Mouse (Mus musculus): ENCODE measurements around the gene Scn8a.

Gene Scn8a

GRCm38 (mm10) chr15:100960958-100961357 is 91.3 kb downstream of the Scn8a start:
- DNase-seq (ENCODE audit: low spot score), result no peak

- no peak for DNase-seq (ENCODE audit: low spot score)
These were observed 91.9 kb downstream of the Scn8a start for GRCm38 (mm10) chr15:100961561-100961960.

- no peak for DNase-seq (ENCODE audit: low spot score)
These were observed 101.8 kb downstream of the Scn8a start for GRCm38 (mm10) chr15:100971443-100971842.

GRCm38 (mm10) chr15:100972795-100973194 is 103.1 kb downstream of the Scn8a start:
- peak; percentile 16 for DNase-seq (ENCODE audit: low spot score)

GRCm38 (mm10) chr15:100974679-100975078 is 105.0 kb downstream of the Scn8a start:
- DNase-seq (ENCODE audit: low spot score), result peak; percentile 13

GRCm38 (mm10) chr15:100983427-100984153 is 113.9 kb downstream of the Scn8a start:
- peak; percentile 24 for DNase-seq (ENCODE audit: low spot score)

- no peak for DNase-seq (ENCODE audit: low spot score)
These were observed 114.7 kb downstream of the Scn8a start for GRCm38 (mm10) chr15:100984154-100984893.

GRCm38 (mm10) chr15:100986479-100986878 is 116.8 kb downstream of the Scn8a start:
- no peak for DNase-seq (ENCODE audit: low spot score)

- no peak for DNase-seq (ENCODE audit: low spot score)
These were observed 117.4 kb downstream of the Scn8a start for GRCm38 (mm10) chr15:100987031-100987430.

GRCm38 (mm10) chr15:100990283-100990682 is 120.6 kb downstream of the Scn8a start:
- DNase-seq (ENCODE audit: low spot score), result no peak

GRCm38 (mm10) chr15:100997090-100997489 is 127.4 kb downstream of the Scn8a start:
- DNase-seq (ENCODE audit: low spot score), result peak; percentile 40

GRCm38 (mm10) chr15:101001685-101002084 is 132.0 kb downstream of the Scn8a start:
- no peak for DNase-seq (ENCODE audit: low spot score)

GRCm38 (mm10) chr15:101002466-101002865 is 132.8 kb downstream of the Scn8a start:
- no peak for DNase-seq (ENCODE audit: low spot score)

- no peak for DNase-seq (ENCODE audit: low spot score)
These were observed 134.9 kb downstream of the Scn8a start for GRCm38 (mm10) chr15:101004538-101004937.

GRCm38 (mm10) chr15:101005717-101006116 is 136.1 kb downstream of the Scn8a start:
- DNase-seq (ENCODE audit: low spot score), result no peak

- DNase-seq (ENCODE audit: low spot score), result no peak
These were observed 136.8 kb downstream of the Scn8a start for GRCm38 (mm10) chr15:101006251-101007040.

GRCm38 (mm10) chr15:101007236-101007635 is 137.6 kb downstream of the Scn8a start:
- no peak for DNase-seq (ENCODE audit: low spot score)

- DNase-seq (ENCODE audit: low spot score), result no peak
These were observed 138.8 kb downstream of the Scn8a start for GRCm38 (mm10) chr15:101008386-101009010.

- no peak for DNase-seq (ENCODE audit: low spot score)
These were observed 141.7 kb downstream of the Scn8a start for GRCm38 (mm10) chr15:101011352-101011751.

- DNase-seq (ENCODE audit: low spot score), result no peak
These were observed 159.3 kb downstream of the Scn8a start for GRCm38 (mm10) chr15:101028960-101029359.

GRCm38 (mm10) chr15:101039651-101040050 is 170.0 kb downstream of the Scn8a start:
- DNase-seq (ENCODE audit: low spot score), result peak; percentile 17

GRCm38 (mm10) chr15:101041966-101042365 is 172.3 kb downstream of the Scn8a start:
- DNase-seq (ENCODE audit: low spot score), result no peak
